Mouse (Mus musculus): ENCODE results near the gene Madd.

GRCm38 (mm10) chr2:91194624-91195332 lies 11.1 kb upstream of the Madd start:
- TF ChIP-seq CTCF (IDR thresholded peaks at IDR 0.05; ENCODE audit: control insufficient read depth, insufficient read depth, low read length): peak; percentile 77
- TF ChIP-seq POLR2A (IDR thresholded peaks at IDR 0.05; ENCODE audit: borderline replicate concordance, control insufficient read depth, low read depth, low read length): peak; percentile 35; the same call in 1 of the 2 replicates

Data from bone marrow, adult 2 months (tissue).